Mouse (Mus musculus): ENCODE measurements around the gene Itgad.

GRCm38 (mm10) chr7:128204179-128204578 is 50.0 kb downstream of the Itgad start:
- no peak for TF ChIP-seq POLR2A (IDR thresholded peaks at IDR 0.05; ENCODE audit: control insufficient read depth, low read depth, low read length)
- no peak for TF ChIP-seq CTCF (IDR thresholded peaks at IDR 0.05; ENCODE audit: control insufficient read depth, insufficient read depth, insufficient replicate concordance, low read depth, low read length)
